Mouse (Mus musculus) liver, embryonic 11.5 days (tissue): ENCODE data around the gene Rnf17. TPM values are rescaled to one million over a fixed set of nuclear protein-coding genes. Genes with fewer than 3 reads are reported as not detected.

Experiments
- ATAC-seq: fragments of 200-750 bp; cut with Nextera tagmentation; replicated peaks from 2 replicates; pipeline ENCODE4 v1.8.0; 2017; ENCODE audit warnings: moderate number of reproducible peaks, mild to moderate bottlenecking, moderate TSS enrichment, moderate library complexity; ENCODE audit not compliant: low FRiP score
- DNase-seq: peaks from one replicate; pipeline ENCODE4 v3.0.0-alpha.2; 2017; ENCODE audit warnings: low spot score
- H3K27ac ChIP-seq: fragments of 300-500 bp; sonication (generic); 2 replicates; pipeline ENCODE4 v1.5.1; 2014; ENCODE audit warnings: mild to moderate bottlenecking, low read depth, low read length, control low read depth
- H3K27me3 ChIP-seq: fragments of 300-500 bp; sonication (generic); replicated peaks from 2 replicates; pipeline ENCODE4 v1.6.1; 2014; ENCODE audit warnings: low read length, mixed read lengths; ENCODE audit not compliant: control insufficient read depth, insufficient read depth
- H3K36me3 ChIP-seq: fragments of 300-500 bp; sonication (generic); 2 replicates; pipeline ENCODE4 v1.6.1; 2014; ENCODE audit warnings: mild to moderate bottlenecking, low read length, moderate library complexity, mixed read lengths; ENCODE audit not compliant: control insufficient read depth, insufficient read depth
- H3K4me1 ChIP-seq: fragments of 300-500 bp; sonication (generic); replicated peaks from 2 replicates; pipeline ENCODE4 v1.6.1; 2014; ENCODE audit warnings: low read length, mixed read lengths; ENCODE audit not compliant: control insufficient read depth, insufficient read depth
- H3K4me2 ChIP-seq: fragments of 300-500 bp; sonication (generic); 2 replicates; pipeline ENCODE4 v1.6.1; 2014; ENCODE audit warnings: mild to moderate bottlenecking, control low read depth, moderate library complexity
- H3K4me3 ChIP-seq: fragments of 300-500 bp; sonication (generic); 2 replicates; pipeline ENCODE4 v1.5.1; 2014; ENCODE audit warnings: low read depth, low read length, control low read depth
- H3K9ac ChIP-seq: fragments of 300-500 bp; sonication (generic); 2 replicates; pipeline ENCODE4 v1.6.1; 2014; ENCODE audit warnings: low read depth, low read length, control low read depth
- H3K9me3 ChIP-seq: fragments of 300-500 bp; sonication (generic); 2 replicates; pipeline ENCODE4 v1.6.1; 2016; ENCODE audit warnings: low read length, inconsistent platforms, mixed read lengths; ENCODE audit not compliant: control insufficient read depth
- WGBS: fragments of 180-500 bp; shearing (Covaris S2); extraction: QIAGEN DNeasy Blood & Tissue Kit; methylation state at CpG from one replicate; pipeline ENCODE4 v1.1.7; 2014; 5-methylcytosine and 5-hydroxymethylcytosine counted together
- polyA plus RNA-seq: library from polyadenylated mRNA; unstranded; fragments of >200 nt; fragmentation: Nextera tagmentation; extraction: Ambion mirVana; gene quantifications from 2 replicates; pipeline ENCODE4 v1.2.1, GENCODE M21; 2014

Rnf17 gene
- polyA plus RNA-seq, 1 experiment from 2014 or later: 7.9 TPM

GRCm38 (mm10) chr14:56544946-56545345 lies 142.6 kb downstream of the Rnf17 start:
- H3K36me3 ChIP-seq: 0 out of 2 replicates have a peak, but pooled peaks cover 2% of the 10 kb centered on the region
- 88% methylated on average over 1 of the region's 1 CpGs for WGBS
- no peak overlapping the region for H3K27ac ChIP-seq
- DNase-seq: no peak
- no peaks in the 10 kb centered on the region for H3K4me1 ChIP-seq
- H3K4me3 ChIP-seq: no peak overlapping the region
- no peak overlapping the region for H3K9ac ChIP-seq
- no peak for ATAC-seq
- no peaks in the 10 kb centered on the region for H3K27me3 ChIP-seq
- no peak overlapping the region for H3K4me2 ChIP-seq
- no peaks in the 10 kb centered on the region for H3K9me3 ChIP-seq

- H3K36me3 ChIP-seq: 0 out of 2 replicates have a peak, but pooled peaks cover 2% of the 10 kb centered on the region
- no peak overlapping the region for H3K27ac ChIP-seq
- H3K4me2 ChIP-seq: no peak overlapping the region
- no peaks in the 10 kb centered on the region for H3K4me1 ChIP-seq
- H3K27me3 ChIP-seq: no peaks in the 10 kb centered on the region
- WGBS: 91% methylated on average over 4 of the region's 4 CpGs
- no peak overlapping the region for H3K4me3 ChIP-seq
- DNase-seq (no peak), ATAC-seq (no peak)
- H3K9ac ChIP-seq: no peak overlapping the region
- no peaks in the 10 kb centered on the region for H3K9me3 ChIP-seq
Observed at GRCm38 (mm10) chr14:56545491-56545890, 143.1 kb downstream of the Rnf17 start.

GRCm38 (mm10) chr14:56550960-56551359 lies 148.6 kb downstream of the Rnf17 start:
- no peak for ATAC-seq
- Histone ChIP-seq H3K4me2 (no peak overlapping the region), H3K36me3 (no peaks in the 10 kb centered on the region), H3K4me1 (no peaks in the 10 kb centered on the region), H3K4me3 (no peak overlapping the region), H3K9me3 (no peaks in the 10 kb centered on the region), H3K27me3 (no peaks in the 10 kb centered on the region), H3K9ac (no peak overlapping the region), H3K27ac (no peak overlapping the region)
- 84% methylated on average over 4 of the region's 4 CpGs for WGBS
- no peak for DNase-seq

- DNase-seq: no peak
- no peaks in the 10 kb centered on the region for H3K36me3 ChIP-seq
- no peak overlapping the region for H3K4me3 ChIP-seq
- H3K4me2 ChIP-seq: no peak overlapping the region
- no peak overlapping the region for H3K27ac ChIP-seq
- H3K9me3 ChIP-seq: no peaks in the 10 kb centered on the region
- no peaks in the 10 kb centered on the region for H3K27me3 ChIP-seq
- no peaks in the 10 kb centered on the region for H3K4me1 ChIP-seq
- no peak overlapping the region for H3K9ac ChIP-seq
- WGBS: 89% methylated on average over 6 of the region's 6 CpGs
- no peak for ATAC-seq
Observed at GRCm38 (mm10) chr14:56552924-56553323, 150.5 kb downstream of the Rnf17 start.

- no peaks in the 10 kb centered on the region for H3K27me3 ChIP-seq
- H3K4me1 ChIP-seq: no peaks in the 10 kb centered on the region
- H3K4me2 ChIP-seq: no peak overlapping the region
- WGBS: 94% methylated on average over 7 of the region's 7 CpGs
- H3K9ac ChIP-seq: no peak overlapping the region
- H3K9me3 ChIP-seq: no peaks in the 10 kb centered on the region
- ATAC-seq: no peak
- no peak for DNase-seq
- H3K4me3 ChIP-seq: no peak overlapping the region
- no peaks in the 10 kb centered on the region for H3K36me3 ChIP-seq
- H3K27ac ChIP-seq: no peak overlapping the region
Observed at GRCm38 (mm10) chr14:56553331-56553730, 150.9 kb downstream of the Rnf17 start.

- WGBS: 91% methylated on average over 2 of the region's 2 CpGs
- no peaks in the 10 kb centered on the region for H3K36me3 ChIP-seq
Observed at GRCm38 (mm10) chr14:56554716-56555115, 152.3 kb downstream of the Rnf17 start.

GRCm38 (mm10) chr14:56559134-56559533 lies 156.8 kb downstream of the Rnf17 start:
- H3K9me3 ChIP-seq: no peaks in the 10 kb centered on the region
- H3K27ac ChIP-seq: no peak overlapping the region
- DNase-seq (no peak), ATAC-seq (no peak)
- peaks cover 4% of the 10 kb centered on the region; the same call in 1 of the 2 replicates for H3K36me3 ChIP-seq
- H3K9ac ChIP-seq: no peak overlapping the region
- no peaks in the 10 kb centered on the region for H3K4me1 ChIP-seq
- 83% methylated on average over 3 of the region's 3 CpGs for WGBS
- H3K4me3 ChIP-seq: no peak overlapping the region
- H3K4me2 ChIP-seq: no peak overlapping the region
- H3K27me3 ChIP-seq: no peaks in the 10 kb centered on the region

More at GRCm38 (mm10) chr14:56554716-56555115, 152.3 kb downstream of the Rnf17 start:
- DNase-seq: no peak
- ATAC-seq: no peak
- H3K4me3 ChIP-seq: no peak overlapping the region
- no peak overlapping the region for H3K9ac ChIP-seq
- H3K9me3 ChIP-seq: no peaks in the 10 kb centered on the region
- H3K4me2 ChIP-seq: no peak overlapping the region
- no peaks in the 10 kb centered on the region for H3K27me3 ChIP-seq
- no peak overlapping the region for H3K27ac ChIP-seq
- no peaks in the 10 kb centered on the region for H3K4me1 ChIP-seq

- WGBS: 49% methylated on average over 7 of the region's 7 CpGs
- Histone ChIP-seq H3K4me1 (peaks cover 14% of the 10 kb centered on the region), H3K27me3 (no peaks in the 10 kb centered on the region), H3K4me2 (no peak overlapping the region), H3K27ac (no peak overlapping the region), H3K36me3 (peaks cover 6% of the 10 kb centered on the region), H3K4me3 (no peak overlapping the region), H3K9me3 (no peaks in the 10 kb centered on the region), H3K9ac (no peak overlapping the region)
- ATAC-seq (no peak), DNase-seq (no peak)
Observed at GRCm38 (mm10) chr14:56567476-56567875, 165.1 kb downstream of the Rnf17 start.

GRCm38 (mm10) chr14:56569041-56569440 lies 166.7 kb downstream of the Rnf17 start:
- peaks cover 3% of the 10 kb centered on the region; the same call in 1 of the 2 replicates for H3K36me3 ChIP-seq
- ATAC-seq (no peak), DNase-seq (no peak)
- no peak overlapping the region for H3K9ac ChIP-seq
- no peaks in the 10 kb centered on the region for H3K9me3 ChIP-seq
- peaks cover 14% of the 10 kb centered on the region for H3K4me1 ChIP-seq
- no peak overlapping the region for H3K27ac ChIP-seq
- 75% methylated on average over 4 of the region's 4 CpGs for WGBS
- H3K4me2 ChIP-seq: no peak overlapping the region
- H3K27me3 ChIP-seq: no peaks in the 10 kb centered on the region
- H3K4me3 ChIP-seq: no peak overlapping the region
